Mouse (Mus musculus) spleen, postnatal 14 days (tissue): ENCODE measurements around the gene Ctdspl.

Source experiments
- DNase-seq, 2 experiments: peaks; one replicate each; pipeline ENCODE4 v3.0.0; 2021 to 2022; ENCODE audit warnings: low spot score in 2 of 2

The Ctdspl gene

GRCm38 (mm10) chr9:119027337-119027736 lies 101.1 kb downstream of the Ctdspl start:
- no peak for DNase-seq

- DNase-seq = no peak
Measured at GRCm38 (mm10) chr9:119028226-119029195, 102.3 kb downstream of the Ctdspl start.

- peak in 1 of 2 experiments; percentile 14 for DNase-seq
Measured at GRCm38 (mm10) chr9:119029568-119029967, 103.3 kb downstream of the Ctdspl start.

GRCm38 (mm10) chr9:119031038-119031437 lies 104.8 kb downstream of the Ctdspl start:
- no peak for DNase-seq

- DNase-seq = no peak
Measured at GRCm38 (mm10) chr9:119031772-119032171, 105.5 kb downstream of the Ctdspl start.

GRCm38 (mm10) chr9:119032538-119032937 lies 106.3 kb downstream of the Ctdspl start:
- DNase-seq = no peak

GRCm38 (mm10) chr9:119033111-119033921 lies 107.1 kb downstream of the Ctdspl start:
- DNase-seq = no peak

- no peak for DNase-seq
Measured at GRCm38 (mm10) chr9:119034069-119034468, 107.8 kb downstream of the Ctdspl start.

- DNase-seq = no peak
Measured at GRCm38 (mm10) chr9:119034676-119035665, 108.7 kb downstream of the Ctdspl start.

GRCm38 (mm10) chr9:119035836-119036235 lies 109.6 kb downstream of the Ctdspl start:
- DNase-seq = no peak

GRCm38 (mm10) chr9:119037076-119037730 lies 111.0 kb downstream of the Ctdspl start:
- DNase-seq = no peak

GRCm38 (mm10) chr9:119038574-119038973 lies 112.3 kb downstream of the Ctdspl start:
- DNase-seq = no peak

- DNase-seq = no peak
Measured at GRCm38 (mm10) chr9:119040101-119040775, 114.0 kb downstream of the Ctdspl start.

- no peak for DNase-seq
Measured at GRCm38 (mm10) chr9:119048182-119048903, 122.1 kb downstream of the Ctdspl start.

GRCm38 (mm10) chr9:119051158-119051557 lies 124.9 kb downstream of the Ctdspl start:
- DNase-seq = no peak

GRCm38 (mm10) chr9:119052154-119052944 lies 126.1 kb downstream of the Ctdspl start, which contains the start of gene Vill:
Gene Vill, plus strand, starts transcription at chr9:119052778.
- DNase-seq = no peak

- no peak for DNase-seq
Measured at GRCm38 (mm10) chr9:119053964-119054576, 127.8 kb downstream of the Ctdspl start.

- DNase-seq = no peak
Measured at GRCm38 (mm10) chr9:119055336-119055735, 129.1 kb downstream of the Ctdspl start.
